Mouse (Mus musculus) heart, adult 2 months (tissue): Measurements from ENCODE around the gene Lhpp. TPM values are rescaled to one million over a fixed set of nuclear protein-coding genes. Genes with fewer than 3 reads are reported as not detected.

Source experiments
- DNase-seq, 2 experiments: peaks; one replicate each; pipeline ENCODE4 v3.0.0; 2021
- H3K27ac ChIP-seq: fragments of 200-600 bp; 2 replicates; pipeline ENCODE4 v1.8.1; 2022
- H3K27me3 ChIP-seq: fragments of 200-500 bp; 2 replicates; pipeline ENCODE4 v1.6.1; 2012; ENCODE audit warnings: mild to moderate bottlenecking, low read length, inconsistent platforms, mixed read lengths; ENCODE audit not compliant: control insufficient read depth, insufficient read depth
- H3K36me3 ChIP-seq: fragments of 200-500 bp; 2 replicates; pipeline ENCODE4 v1.6.1; 2012; ENCODE audit warnings: low read length, inconsistent platforms; ENCODE audit not compliant: control insufficient read depth, insufficient read depth
- H3K4me1 ChIP-seq: fragments of 200-500 bp; 2 replicates; pipeline ENCODE4 v1.6.1; 2011; ENCODE audit warnings: low read length; ENCODE audit not compliant: control insufficient read depth, insufficient read depth
- H3K4me3 ChIP-seq: fragments of 200-600 bp; 2 replicates; pipeline ENCODE4 v1.8.1; 2022
- H3K79me2 ChIP-seq: fragments of 200-500 bp; replicated peaks from 2 replicates; pipeline ENCODE4 v1.6.1; 2012; ENCODE audit warnings: mild to moderate bottlenecking, inconsistent platforms, low read length, moderate library complexity, mixed read lengths; ENCODE audit not compliant: control insufficient read depth, insufficient read depth
- H3K9ac ChIP-seq: fragments of 200-500 bp; 2 replicates; pipeline ENCODE4 v1.6.1; 2012; ENCODE audit warnings: low read depth, mild to moderate bottlenecking, control low read depth, inconsistent platforms, low read length, mixed read lengths
- CTCF ChIP-seq: fragments of 200-600 bp; IDR thresholded peaks from 2 replicates; pipeline ENCODE4 v1.8.1; 2022; ENCODE audit warnings: antibody characterized with exemption, mild to moderate bottlenecking, moderate library complexity
- EP300 ChIP-seq: fragments of 200-500 bp; IDR thresholded peaks from 2 replicates; pipeline ENCODE4 v1.6.1; 2011; ENCODE audit warnings: low read depth, low read length, control low read depth; ENCODE audit not compliant: insufficient read depth
- POLR2A ChIP-seq: fragments of 200-500 bp; IDR thresholded peaks from 2 replicates; pipeline ENCODE4 v1.6.1; 2011; ENCODE audit warnings: mild to moderate bottlenecking, low read depth, low read length, control low read depth; ENCODE audit not compliant: insufficient read depth
- WGBS: fragments of 180-500 bp; shearing (Covaris S2); methylation state at CpG from one replicate; pipeline ENCODE4 v1.1.7; 2018; 5-methylcytosine and 5-hydroxymethylcytosine counted together
- intact Hi-C: fragments of 180-260 bp; cut with DNase I; formaldehyde crosslinking; loops from one replicate; pipeline ENCODE4 v1.15.1; 2025
- polyA plus RNA-seq: library from polyadenylated mRNA; depleted of rRNA; stranded (reverse); fragments of >200 nt; gene quantifications from 2 replicates; pipeline ENCODE4 v1.2.3, GENCODE M21; 2012
- total RNA-seq, 2 experiments: library from RNA; stranded (reverse); gene quantifications; 2 replicates each; pipeline ENCODE4 v1.2.3; 2021

The Lhpp gene
- total and polyA plus RNA-seq, 3 experiments = 13.8 to 22.0 (median 13.9) TPM

DNA sequence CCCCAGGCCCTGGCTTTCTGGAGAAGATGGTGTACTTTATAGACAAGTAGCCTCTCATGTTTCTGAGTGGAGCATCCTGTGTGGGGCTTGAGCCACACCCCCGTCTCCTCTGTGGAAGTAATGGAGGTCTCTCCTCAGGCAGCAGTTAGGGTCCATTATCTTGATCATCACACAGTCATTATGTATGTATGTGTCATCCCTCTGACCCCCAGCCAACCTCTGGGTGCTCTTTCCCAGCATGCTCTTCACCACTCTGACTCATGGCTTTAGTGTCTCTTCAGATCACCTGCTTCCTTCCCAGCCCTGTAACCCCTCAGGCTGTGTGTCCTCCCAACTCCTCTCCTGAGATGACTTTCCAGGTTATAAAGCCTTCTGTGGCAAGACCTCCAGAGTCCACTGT, 31.2 kb downstream of the Lhpp start:
- H3K9ac ChIP-seq = no peak overlapping the region
- WGBS = 94% methylated on average over 1 of the region's 1 CpGs
- H3K36me3 ChIP-seq = no peaks in the 10 kb centered on the region
- H3K27ac ChIP-seq = no peak overlapping the region
- DNase-seq = no peak
- H3K4me1 ChIP-seq = no peaks in the 10 kb centered on the region
- H3K4me3 ChIP-seq = no peak overlapping the region
- TF ChIP-seq POLR2A (no peak), EP300 (no peak), CTCF (no peak)
- H3K79me2 ChIP-seq = no peaks in the 10 kb centered on the region
- intact Hi-C loops = no loop called here
- H3K27me3 ChIP-seq = no peaks in the 10 kb centered on the region

DNA sequence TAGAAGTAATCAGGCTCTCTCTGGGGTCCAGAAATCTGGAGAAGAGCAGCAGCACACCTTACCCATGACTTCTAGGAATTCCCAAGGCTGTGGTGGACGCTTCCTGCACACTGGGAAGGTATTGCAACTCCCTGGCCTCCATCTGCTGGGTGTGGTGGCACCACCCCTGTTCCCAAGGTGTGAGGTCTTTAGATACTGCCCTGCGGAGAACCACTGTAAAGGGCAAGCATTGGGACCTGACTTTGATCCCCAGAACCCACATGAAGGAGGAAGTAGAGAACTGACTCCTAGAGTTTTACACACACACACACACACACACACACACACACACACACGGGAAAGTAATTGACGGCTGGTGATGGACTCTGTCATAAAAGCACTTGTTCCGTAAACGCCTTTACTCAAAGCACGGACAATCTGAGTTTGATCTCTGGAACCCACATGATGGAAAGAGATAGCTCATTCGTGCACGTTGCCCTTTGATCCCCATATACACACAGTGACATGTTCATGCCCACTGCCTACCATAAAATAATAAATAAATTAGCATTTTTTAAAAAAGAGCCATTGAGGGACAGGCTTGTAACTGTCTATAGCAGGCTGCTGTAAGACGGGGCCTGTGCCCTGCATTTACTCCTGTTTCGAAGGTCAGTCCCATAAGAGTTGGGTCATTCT, 34.3 kb downstream of the Lhpp start:
- no peak for DNase-seq

DNA sequence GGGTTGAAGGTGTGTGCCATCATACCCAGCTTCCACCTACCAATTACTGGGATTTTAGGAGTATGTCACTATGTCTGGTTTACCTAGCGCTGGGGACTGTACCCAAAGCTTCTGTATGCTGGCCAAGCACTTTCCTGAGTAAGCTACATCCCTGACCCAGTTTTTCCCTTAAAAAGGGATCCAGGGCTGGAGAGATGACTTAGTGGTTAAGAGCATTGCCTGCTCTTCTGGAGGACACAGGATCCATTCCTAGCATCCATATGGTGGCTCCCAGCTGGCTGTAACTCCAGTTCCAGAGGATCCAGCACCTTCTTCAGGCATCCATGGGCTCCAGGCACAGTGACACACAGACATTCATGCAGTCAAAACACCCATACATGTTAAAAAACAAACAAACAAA, 36.1 kb downstream of the Lhpp start:
- WGBS = 91% methylated on average over 1 of the region's 1 CpGs

More for the DNA sequence above, 34.3 kb downstream of the Lhpp start:
- no peaks in the 10 kb centered on the region for H3K79me2 ChIP-seq
- H3K9ac ChIP-seq = no peak overlapping the region
- H3K27me3 ChIP-seq = no peaks in the 10 kb centered on the region
- no peak overlapping the region for H3K27ac ChIP-seq
- H3K36me3 ChIP-seq = no peaks in the 10 kb centered on the region
- H3K4me3 ChIP-seq = no peak overlapping the region
- no peaks in the 10 kb centered on the region for H3K4me1 ChIP-seq
- TF ChIP-seq EP300 (no peak), POLR2A (no peak), CTCF (no peak)
- intact Hi-C loops = no loop called here
- 89% methylated on average over 11 of the region's 11 CpGs for WGBS

DNA sequence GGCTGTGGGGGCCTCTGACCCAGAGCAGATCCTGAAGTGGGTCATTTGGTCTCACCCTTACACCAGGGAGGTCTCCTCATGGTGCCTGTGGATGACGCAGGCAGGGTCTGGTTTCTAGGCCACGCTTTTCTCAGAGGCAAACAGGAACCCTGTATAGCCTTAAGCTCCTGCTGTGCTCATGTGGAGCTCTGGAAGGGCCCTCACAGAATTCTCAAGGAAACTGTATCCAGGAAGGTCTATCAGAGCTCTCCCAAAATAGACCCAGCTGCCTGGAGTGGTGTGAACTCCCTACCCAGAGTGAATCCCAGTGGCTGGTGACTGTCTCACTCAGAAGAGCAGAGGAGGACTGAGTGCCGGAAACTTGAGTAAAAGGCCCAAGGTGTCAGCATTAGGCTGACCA, 44.0 kb downstream of the Lhpp start:
- H3K9ac ChIP-seq = no peak overlapping the region
- H3K79me2 ChIP-seq = no peaks in the 10 kb centered on the region
- intact Hi-C loops = no loop called here
- TF ChIP-seq POLR2A = no peak
- no peak for TF ChIP-seq CTCF
- TF ChIP-seq EP300 = no peak
- no peaks in the 10 kb centered on the region for H3K27me3 ChIP-seq
- no peak for DNase-seq
- H3K27ac ChIP-seq = no peak overlapping the region
- H3K4me3 ChIP-seq = no peak overlapping the region
- no peaks in the 10 kb centered on the region for H3K36me3 ChIP-seq
- 85% methylated on average over 3 of the region's 3 CpGs for WGBS
- peaks cover 21% of the 10 kb centered on the region for H3K4me1 ChIP-seq

More for the DNA sequence above, 36.1 kb downstream of the Lhpp start:
- Histone ChIP-seq H3K36me3 (no peaks in the 10 kb centered on the region), H3K4me1 (no peaks in the 10 kb centered on the region), H3K27me3 (no peaks in the 10 kb centered on the region), H3K9ac (no peak overlapping the region), H3K79me2 (no peaks in the 10 kb centered on the region), H3K27ac (no peak overlapping the region), H3K4me3 (no peak overlapping the region)
- intact Hi-C loops = no loop called here
- TF ChIP-seq EP300 (no peak), CTCF (no peak)
- DNase-seq = no peak

DNA sequence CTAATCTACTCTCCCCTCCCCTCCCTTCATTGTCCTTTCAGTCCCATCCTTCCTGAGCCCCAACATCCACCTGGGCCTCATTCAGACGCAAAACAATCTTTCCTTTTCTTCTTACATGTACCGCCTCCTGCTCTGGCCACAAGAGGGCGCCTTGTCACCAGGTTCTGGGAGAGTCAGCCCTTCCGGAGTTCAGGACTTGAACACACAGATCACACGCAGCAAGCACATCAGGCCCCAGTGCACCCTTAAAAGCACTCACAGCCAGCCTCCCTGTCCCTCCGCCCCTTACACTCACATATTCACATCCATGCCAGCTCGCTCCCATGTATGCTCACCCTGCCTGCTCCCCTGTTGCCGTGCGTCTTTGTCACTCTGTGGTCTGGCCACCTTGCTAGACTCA, 45.6 kb downstream of the Lhpp start:
- Histone ChIP-seq H3K27ac (peak overlapping the region; percentile 87), H3K4me3 (no peak overlapping the region), H3K27me3 (no peaks in the 10 kb centered on the region), H3K9ac (peak overlapping the region; percentile 40; the same call in 1 of the 2 replicates), H3K79me2 (no peaks in the 10 kb centered on the region), H3K4me1 (peaks cover 29% of the 10 kb centered on the region), H3K36me3 (no peaks in the 10 kb centered on the region)
- DNase-seq = peak; percentile 87 to 89
- WGBS = 11% methylated on average over 9 of the region's 9 CpGs
- peak; percentile 77 for TF ChIP-seq CTCF
- peak; percentile 99 for TF ChIP-seq EP300
- no peak; the same call in none of the 2 replicates for TF ChIP-seq POLR2A
- intact Hi-C loops = loop anchor here (1.0 to 5.0 kb wide), 8 partner anchors 18 to 347 kb away; partner anchors contain the start of gene Eef1akmt2

DNA sequence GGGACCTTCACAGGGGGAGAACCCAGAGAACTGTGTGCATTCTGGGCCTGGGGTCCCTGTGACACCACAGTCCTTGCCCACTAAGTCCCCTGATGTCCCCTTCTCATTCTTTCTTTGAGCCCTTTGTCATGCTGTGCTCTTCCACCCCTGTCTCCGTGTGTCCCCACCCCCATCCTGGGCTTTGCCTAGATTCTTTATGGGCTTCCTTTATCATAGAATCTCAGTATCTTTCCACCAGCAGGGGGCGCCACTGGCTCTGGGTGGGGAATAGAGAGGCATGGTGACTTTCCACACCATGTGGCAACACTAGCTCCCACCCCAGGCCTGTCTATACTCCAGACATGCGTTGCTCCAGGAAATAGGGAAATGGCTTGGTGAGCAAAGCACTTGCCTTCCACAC, 46.1 kb downstream of the Lhpp start:
- H3K4me3 ChIP-seq = no peak overlapping the region
- no peaks in the 10 kb centered on the region for H3K27me3 ChIP-seq
- intact Hi-C loops = loop anchor here (1.0 to 5.0 kb wide), 8 partner anchors 18 to 346 kb away; partner anchors contain the start of gene Eef1akmt2
- H3K4me1 ChIP-seq = peaks cover 31% of the 10 kb centered on the region
- H3K27ac ChIP-seq = peak overlapping the region; percentile 87
- 0 out of 2 replicates have a peak overlapping the region, but pooled peaks have one; percentile 40 for H3K9ac ChIP-seq
- H3K36me3 ChIP-seq = no peaks in the 10 kb centered on the region
- WGBS = 3% methylated on average over 3 of the region's 3 CpGs
- DNase-seq = peak; percentile 86 to 92
- no peaks in the 10 kb centered on the region for H3K79me2 ChIP-seq
- peak; percentile 87 for TF ChIP-seq EP300
- TF ChIP-seq CTCF = peak; percentile 77
- no peak for TF ChIP-seq POLR2A
